Comparison of ENCODE assay signal across 15 mouse cellular contexts in genomic region chrX:57916705-57917104, GRCm38 (mm10).
DNase-seq lines count a peak whose midpoint lies in the region; ATAC-seq and TF ChIP-seq lines count a peak whose summit lies in the region.
"Had no signal": no experiment of that assay in that cellular context is flagged by ENCODE, and none has a peak within 500 bp of the region (broad histone marks: within the 10 kb centered on the region; RNA-seq: fewer than 3 reads in every experiment).

No protein-coding gene starts in this region.

- no peak for TF ChIP-seq CTCF in hindbrain, postnatal 0 days (IDR thresholded peaks at IDR 0.05; ENCODE audit: low read depth)

- H3K9me3 ChIP-seq in hindbrain, postnatal 0 days (ENCODE audit: low read length) = no peaks in the 10 kb centered on the region
- no peaks in the 10 kb centered on the region for H3K9me3 ChIP-seq in midbrain, embryonic 15.5 days
- no peaks in the 10 kb centered on the region for H3K9me3 ChIP-seq in heart, embryonic 11.5 days (replicated peaks; ENCODE audit: control insufficient read depth, low read length)
- H3K9me3 ChIP-seq: heart, embryonic 12.5 days had no signal

- no peaks in the 10 kb centered on the region for H3K4me1 ChIP-seq in hindbrain, postnatal 0 days (ENCODE audit: insufficient read depth, low read length)
- no peaks in the 10 kb centered on the region for H3K4me1 ChIP-seq in midbrain, embryonic 15.5 days
- H3K4me1 ChIP-seq in heart, embryonic 11.5 days (ENCODE audit: control insufficient read depth, insufficient read depth, low read length) = no peaks in the 10 kb centered on the region
- H3K4me1 ChIP-seq: heart, embryonic 12.5 days had no signal

- peak overlapping the region; percentile 37 for H3K4me2 ChIP-seq in hindbrain, postnatal 0 days (ENCODE audit: low read depth, low read length)
- H3K4me2 ChIP-seq in midbrain, embryonic 15.5 days = peak overlapping the region; percentile 31
- no peak overlapping the region; the same call in 1 of the 2 replicates for H3K4me2 ChIP-seq in heart, embryonic 11.5 days
- H3K4me2 ChIP-seq: heart, embryonic 12.5 days; liver, embryonic 11.5 days had no signal

- no peak overlapping the region for H3K27ac ChIP-seq in hindbrain, postnatal 0 days
- no peak overlapping the region for H3K27ac ChIP-seq in midbrain, embryonic 15.5 days
- H3K27ac ChIP-seq in heart, embryonic 11.5 days (ENCODE audit: low read depth, low read length) = no peak overlapping the region

- no peak overlapping the region for H3K4me3 ChIP-seq in hindbrain, postnatal 0 days (ENCODE audit: low read length)
- no peak overlapping the region for H3K4me3 ChIP-seq in midbrain, embryonic 15.5 days
- H3K4me3 ChIP-seq in heart, embryonic 11.5 days (ENCODE audit: low read depth, low read length) = no peak overlapping the region

- H3K9ac ChIP-seq in hindbrain, postnatal 0 days (replicated peaks; ENCODE audit: low read length) = no peak overlapping the region
- no peak overlapping the region for H3K9ac ChIP-seq in midbrain, embryonic 15.5 days
- no peak overlapping the region for H3K9ac ChIP-seq in heart, embryonic 11.5 days (ENCODE audit: low read depth, low read length)
- H3K9ac ChIP-seq: heart, embryonic 12.5 days had no signal

- H3K27me3 ChIP-seq in hindbrain, postnatal 0 days (ENCODE audit: insufficient read depth, low read length) = no peaks in the 10 kb centered on the region
- H3K27me3 ChIP-seq in midbrain, embryonic 15.5 days (replicated peaks) = no peaks in the 10 kb centered on the region; the same call in 1 of the 2 replicates
- H3K27me3 ChIP-seq in heart, embryonic 11.5 days (ENCODE audit: control insufficient read depth, insufficient read depth, low read length) = peaks cover 23% of the 10 kb centered on the region

- no peak for ATAC-seq in hindbrain, postnatal 0 days
- ATAC-seq in midbrain, embryonic 15.5 days (replicated peaks) = peak; percentile 21; the same call in 1 of the 2 replicates
- no peak for ATAC-seq in heart, embryonic 11.5 days (replicated peaks; ENCODE audit: insufficient number of reproducible peaks, low FRiP score, low TSS enrichment)
- ATAC-seq: CD4-positive, CD25-positive, alpha-beta regulatory T cell, adult 4 months had no signal

- peak; percentile 5 for DNase-seq in kidney, postnatal 10 days
- no peak for DNase-seq in kidney, adult 11 months
- DNase-seq in hindbrain, postnatal 0 days (ENCODE audit: low spot score) = no peak
- peak; percentile 9 for DNase-seq in yolk sac, embryonic 10.5 days (ENCODE audit: low spot score)
- DNase-seq in right cerebral cortex, postnatal 10 days (ENCODE audit: low spot score in 2 of 2) = no peak
- no peak for DNase-seq in B cell, adult 2 months
- DNase-seq: cerebellum, postnatal 25 days; gastrocnemius, postnatal 25 days; kidney, postnatal 14 days; lung, postnatal 14 days had no signal

- H3K36me3 ChIP-seq in hindbrain, postnatal 0 days (ENCODE audit: insufficient read depth, low read length) = no peaks in the 10 kb centered on the region
- H3K36me3 ChIP-seq in midbrain, embryonic 15.5 days (replicated peaks) = no peaks in the 10 kb centered on the region
- no peaks in the 10 kb centered on the region for H3K36me3 ChIP-seq in heart, embryonic 11.5 days (ENCODE audit: control insufficient read depth, insufficient read depth, low read length)
- H3K36me3 ChIP-seq: heart, embryonic 12.5 days had no signal

- WGBS in hindbrain, postnatal 0 days = 33% methylated on average over 11 of the region's 11 CpGs
- 28% methylated on average over 11 of the region's 11 CpGs for WGBS in midbrain, embryonic 15.5 days
- 12% methylated on average over 11 of the region's 11 CpGs for WGBS in heart, embryonic 11.5 days (ENCODE audit: insufficient replicate concordance)

Comparison
In these comparisons a context has a peak if more than half of its experiments do, and no peak if none do; other contexts are left out.
1. DNase-seq: peak in kidney, postnatal 10 days (single experiment) and yolk sac, embryonic 10.5 days (single experiment); none in kidney, adult 11 months (single experiment), hindbrain, postnatal 0 days (single experiment), right cerebral cortex, postnatal 10 days (0 of 2) and B cell, adult 2 months (0 of 2).